ENCODE assay signal across 1 mouse cellular context in the genomic region with DNA sequence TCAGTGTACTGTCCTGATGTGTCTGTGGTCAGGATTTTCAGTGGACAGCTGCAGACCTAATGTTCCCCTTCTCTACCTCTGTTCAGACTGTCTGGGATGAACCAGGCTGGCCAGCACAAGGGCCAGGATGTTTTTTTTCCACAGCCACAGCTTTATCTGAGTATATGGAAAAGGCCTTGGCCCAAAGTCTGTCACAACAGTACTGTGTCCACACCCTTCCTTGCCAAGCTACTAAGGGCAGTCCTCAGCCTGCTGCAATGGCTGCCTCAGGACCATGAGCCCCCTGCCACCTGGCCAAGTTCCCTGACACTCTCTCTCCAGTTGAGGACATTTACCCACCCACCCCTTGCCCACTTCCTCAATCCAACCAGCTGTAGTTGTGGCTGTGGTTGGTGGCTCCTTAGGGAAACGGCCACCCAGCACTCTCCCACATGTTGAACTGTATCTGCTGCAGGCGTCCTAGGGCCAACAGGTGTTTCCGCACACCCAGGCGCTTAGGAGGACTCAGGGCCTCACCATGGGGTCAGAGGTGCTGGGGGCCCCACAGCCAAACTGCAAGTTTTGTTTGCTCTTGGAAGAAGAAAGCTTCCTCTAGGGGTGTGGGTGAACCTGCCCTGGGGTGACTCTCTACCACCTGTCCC.
A peak's percentile ranks its signal among the peaks of the same experiment; 100 is the strongest.
TF ChIP-seq lines count a peak whose summit lies in the region.

No protein-coding gene starts in this region.

TF ChIP-seq in CH12.LX, 34 proteins besides CTCF, POLR2A, EP300 and RAD21 (continued from another document):
- TF ChIP-seq SIN3A (IDR thresholded peaks at IDR 0.05; ENCODE audit: low read length), result 0 out of 2 replicates have a peak, but pooled peaks have one; percentile 45
- no peak for TF ChIP-seq JUND (conservative IDR thresholded peaks at IDR 0.05; ENCODE audit: low read depth, low read length)
- peak; percentile 88 for TF ChIP-seq TCF12 (IDR thresholded peaks at IDR 0.05; ENCODE audit: low read depth, low read length)
- peak; percentile 68 for TF ChIP-seq BHLHE40 (IDR thresholded peaks at IDR 0.05; ENCODE audit: low read depth, low read length)
- 0 out of 2 replicates have a peak, but pooled peaks have one; percentile 19 for TF ChIP-seq MAX (IDR thresholded peaks at IDR 0.05; ENCODE audit: low read length)
- TF ChIP-seq PAX5 (IDR thresholded peaks at IDR 0.05; ENCODE audit: low read length), result no peak
- TF ChIP-seq CHD1 (IDR thresholded peaks at IDR 0.05; ENCODE audit: low read depth, low read length), result no peak
- TF ChIP-seq MEF2A (IDR thresholded peaks at IDR 0.05; ENCODE audit: borderline replicate concordance, low read depth, low read length), result peak; percentile 14; the same call in 1 of the 2 replicates
- TF ChIP-seq ZMIZ1 (IDR thresholded peaks at IDR 0.05; ENCODE audit: low read depth, low read length), result no peak
- TF ChIP-seq HCFC1 (IDR thresholded peaks at IDR 0.05; ENCODE audit: low read depth, low read length), result no peak
- TF ChIP-seq ETS1 (conservative IDR thresholded peaks at IDR 0.05; ENCODE audit: low read depth, low read length), result peak; percentile 86
- TF ChIP-seq NELFE (IDR thresholded peaks at IDR 0.05; ENCODE audit: low read depth, low read length), result no peak
- TF ChIP-seq POLR2AphosphoS2 (IDR thresholded peaks at IDR 0.05; ENCODE audit: low read depth, low read length), result no peak
- no peak; the same call in 1 of the 2 replicates for TF ChIP-seq RCOR1 (conservative IDR thresholded peaks at IDR 0.05; ENCODE audit: low read depth, low read length)
- TF ChIP-seq MXI1 (IDR thresholded peaks at IDR 0.05; ENCODE audit: low read depth, low read length), result no peak
- TF ChIP-seq NRF1 (IDR thresholded peaks at IDR 0.05; ENCODE audit: low read depth, low read length), result no peak
- TF ChIP-seq UBTF (IDR thresholded peaks at IDR 0.05; ENCODE audit: low read depth, low read length), result no peak
- no peak for TF ChIP-seq ELF1 (IDR thresholded peaks at IDR 0.05; ENCODE audit: low read depth, low read length)
- no peak for TF ChIP-seq USF2 (conservative IDR thresholded peaks at IDR 0.05; ENCODE audit: low read depth, low read length)
- TF ChIP-seq USF1 (IDR thresholded peaks at IDR 0.05; ENCODE audit: low read depth, low read length), result no peak
- TF ChIP-seq TBP (conservative IDR thresholded peaks at IDR 0.05; ENCODE audit: low read depth, low read length), result no peak
- TF ChIP-seq ZNF384 (IDR thresholded peaks at IDR 0.05; ENCODE audit: low read depth, low read length), result no peak
- TF ChIP-seq ZC3H11A (IDR thresholded peaks at IDR 0.05; ENCODE audit: low read depth, low read length), result no peak
- 0 out of 2 replicates have a peak, but pooled peaks have one; percentile 44 for TF ChIP-seq MAZ (IDR thresholded peaks at IDR 0.05; ENCODE audit: low read depth, low read length)
- no peak for TF ChIP-seq ZKSCAN1 (IDR thresholded peaks at IDR 0.05; ENCODE audit: borderline replicate concordance, low read depth, low read length)
- no peak for TF ChIP-seq MYC (IDR thresholded peaks at IDR 0.05; ENCODE audit: low read depth, low read length)
- 0 out of 2 replicates have a peak, but pooled peaks have one; percentile 7 for TF ChIP-seq SMC3 (IDR thresholded peaks at IDR 0.05; ENCODE audit: low read depth, low read length)
- TF ChIP-seq IRF4 (IDR thresholded peaks at IDR 0.05; ENCODE audit: low read depth, low read length), result peak; percentile 63; the same call in 1 of the 2 replicates
- no peak for TF ChIP-seq KAT2A (IDR thresholded peaks at IDR 0.05; ENCODE audit: insufficient replicate concordance, low read length)
- TF ChIP-seq JUN (IDR thresholded peaks at IDR 0.05; ENCODE audit: insufficient read depth, low read depth, low read length), result no peak
- peak; percentile 37; the same call in 1 of the 2 replicates for TF ChIP-seq CHD2 (IDR thresholded peaks at IDR 0.05; ENCODE audit: low read length)
